Mouse (Mus musculus): ENCODE data around the gene Car12. TPM values are rescaled to one million over a fixed set of nuclear protein-coding genes. Genes with fewer than 3 reads are reported as not detected.

Gene Car12
- polyA plus RNA-seq, 1 experiment = 0.74 TPM

GRCm38 (mm10) chr9:66813392-66813791 lies 99.9 kb downstream of the Car12 start:
- Histone ChIP-seq H3K27me3 (ENCODE audit: control insufficient read depth, insufficient read depth, low read length) (no peaks in the 10 kb centered on the region), H3K36me3 (ENCODE audit: control insufficient read depth, insufficient read depth, low read length) (no peaks in the 10 kb centered on the region), H3K4me1 (ENCODE audit: control insufficient read depth, insufficient read depth, insufficient read length) (no peaks in the 10 kb centered on the region), H3K4me3 (ENCODE audit: extremely low read depth, insufficient read depth, insufficient read length) (no peak overlapping the region), H3K27ac (ENCODE audit: insufficient read depth, low read length) (no peak overlapping the region)
- TF ChIP-seq POLR2A (IDR thresholded peaks at IDR 0.05; ENCODE audit: low read depth, low read length) = no peak
- TF ChIP-seq CTCF (IDR thresholded peaks at IDR 0.05; ENCODE audit: extremely low read depth, insufficient read depth, insufficient read length, insufficient replicate concordance) = no peak
- DNase-seq (ENCODE audit: low read depth in 1 of 2, low spot score in 2 of 2) = no peak
- WGBS = 54% methylated on average over 2 of the region's 2 CpGs

Other genes starting within 250 kb of the Car12 start
- 1.5 and 3.2 TPM in 2 replicates for gene Fbxl22, start 199.1 kb upstream of the Car12 start, polyA plus RNA-seq (2012; rRNA removed)
- gene Usp3, start 120.5 kb upstream of the Car12 start, polyA plus RNA-seq (2012; rRNA removed) = 15.2 and 15.9 TPM in 2 replicates
- 1.0 and 1.9 TPM in 2 replicates for gene Aph1b, start 81.8 kb downstream of the Car12 start, polyA plus RNA-seq (2012; rRNA removed)
- 0.05 TPM in 1 of 2 replicates, not detected in the other for gene Gm10647, start 83.4 kb downstream of the Car12 start, polyA plus RNA-seq (2012; rRNA removed)
- 1.1 and 3.0 TPM in 2 replicates for gene Aph1c, start 121.0 kb downstream of the Car12 start, polyA plus RNA-seq (2012; rRNA removed)
- gene Rab8b, start 206.0 kb downstream of the Car12 start, polyA plus RNA-seq (2012; rRNA removed) = 12.5 and 13.2 TPM in 2 replicates
- gene Rps27l, start 232.4 kb downstream of the Car12 start, polyA plus RNA-seq (2012; rRNA removed) = 11.4 and 13.3 TPM in 2 replicates